Mouse (Mus musculus): ENCODE measurements at regions not wholly inside any gene's neighbourhood (a gene's known extent, or its start where the extent isn't known, plus 50 kb on each side); places are given as distances from the start of the nearest gene placed in this dataset.
"Not testable (repeated sequence)": the region's sequence is repeated elsewhere in the genome, so short reads cannot be mapped to it uniquely, and the experiment has no call there.

- DNase-seq = no peak
Measured at GRCm38 (mm10) chr14:19327321-19327720, 91.4 kb downstream of the Gm21738 start.

GRCm38 (mm10) chr14:19311614-19312013 is 107.1 kb downstream of the Gm21738 start:
- no peak for DNase-seq

GRCm38 (mm10) chr14:19302859-19303258 is 115.9 kb downstream of the Gm21738 start:
- DNase-seq = not testable (repeated sequence)

GRCm38 (mm10) chr14:19279096-19279495 is 139.6 kb downstream of the Gm21738 start:
- DNase-seq = no peak

- DNase-seq = peak in 1 of 2 experiments; percentile 6
Measured at GRCm38 (mm10) chr14:19277777-19278385, 140.8 kb downstream of the Gm21738 start.

All from layer of hippocampus, postnatal 36 days (tissue).